Mouse (Mus musculus): Measurements from ENCODE around the gene BC048562.

DNA sequence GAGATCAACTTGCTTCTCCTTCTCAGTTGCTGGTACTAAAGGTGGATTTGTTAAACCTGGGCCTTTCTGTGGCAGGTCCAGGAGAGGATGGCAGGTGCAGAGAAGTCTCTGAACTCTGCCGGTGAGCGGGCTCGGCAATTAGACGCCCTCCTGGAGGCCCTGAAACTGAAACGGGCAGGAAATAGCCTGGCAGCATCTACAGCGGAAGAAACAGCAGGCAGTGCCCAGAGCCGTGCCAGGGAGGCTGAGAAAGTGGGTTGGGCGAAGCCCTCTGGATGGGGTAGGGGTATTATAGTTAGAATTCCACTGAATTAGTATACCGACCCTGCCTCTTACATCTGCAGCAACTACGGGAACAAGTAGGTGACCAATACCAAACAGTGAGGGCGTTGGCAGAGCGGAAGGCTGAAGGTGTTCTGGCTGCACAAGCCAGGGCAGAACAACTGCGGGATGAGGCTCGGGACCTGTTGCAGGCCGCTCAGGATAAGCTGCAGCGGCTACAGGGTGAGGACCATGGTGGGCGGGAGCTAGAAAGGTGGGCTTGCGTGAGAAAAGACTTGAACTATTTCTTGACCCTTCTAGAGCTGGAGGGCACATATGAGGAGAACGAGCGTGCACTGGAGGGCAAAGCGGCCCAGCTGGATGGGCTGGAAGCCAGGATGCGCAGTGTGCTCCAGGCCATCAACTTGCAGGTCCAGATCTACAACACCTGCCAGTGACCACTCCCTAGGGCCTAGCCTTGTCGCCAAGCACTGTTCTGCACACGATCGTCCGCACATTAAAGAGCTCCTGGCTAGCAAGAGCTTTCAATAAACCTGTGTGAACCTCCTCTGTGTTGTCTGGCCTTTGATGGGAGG is 53.6 kb downstream of the BC048562 start:
- TF ChIP-seq IRF4 (IDR thresholded peaks at IDR 0.05; ENCODE audit: low read depth, low read length) (no peak), CTCF (conservative IDR thresholded peaks at IDR 0.05 in 1 of 2, IDR thresholded peaks at IDR 0.05 in 1 of 2; ENCODE audit: low read depth in 2 of 2, low read length in 2 of 2) (no peak), POLR2A (IDR thresholded peaks at IDR 0.05; ENCODE audit: low read depth, low read length) (no peak), MXI1 (IDR thresholded peaks at IDR 0.05; ENCODE audit: low read depth, low read length) (no peak), E2F4 (IDR thresholded peaks at IDR 0.05; ENCODE audit: insufficient replicate concordance, low read depth, low read length) (no peak), MEF2A (IDR thresholded peaks at IDR 0.05; ENCODE audit: borderline replicate concordance, low read depth, low read length) (no peak), JUN (IDR thresholded peaks at IDR 0.05; ENCODE audit: insufficient read depth, low read depth, low read length) (no peak), MAFK (IDR thresholded peaks at IDR 0.05; ENCODE audit: insufficient replicate concordance, low read length) (no peak)

Data from CH12.LX (cell line).